Mouse (Mus musculus): ENCODE results near the gene Nin. TPM values are rescaled to one million over a fixed set of nuclear protein-coding genes. Genes with fewer than 3 reads are reported as not detected.

Nin gene
- polyA plus RNA-seq, 1 experiment from 2014 or later: 26.1 TPM

GRCm38 (mm10) chr12:70104199-70104598 lies 9.3 kb downstream of the Nin start:
- H3K4me1 ChIP-seq (ENCODE audit: control insufficient read depth, insufficient read depth, low read length): peaks cover 26% of the 10 kb centered on the region; the same call in 1 of the 2 replicates
- H3K4me3 ChIP-seq (ENCODE audit: low read depth, low read length): no peak overlapping the region
- no peak overlapping the region for H3K4me2 ChIP-seq (replicated peaks; ENCODE audit: low read depth, low read length)
- no peaks in the 10 kb centered on the region; the same call in 1 of the 2 replicates for H3K36me3 ChIP-seq (ENCODE audit: control insufficient read depth, insufficient read depth, low read length)
- no peaks in the 10 kb centered on the region for H3K9me3 ChIP-seq (ENCODE audit: control insufficient read depth, low read depth, low read length)
- no peak for ATAC-seq (ENCODE audit: insufficient number of reproducible peaks, insufficient read depth, low FRiP score, low read depth)
- H3K9ac ChIP-seq (replicated peaks; ENCODE audit: low read depth, low read length): no peak overlapping the region
- no peak overlapping the region for H3K27ac ChIP-seq (ENCODE audit: low read length)
- no peaks in the 10 kb centered on the region for H3K27me3 ChIP-seq (ENCODE audit: control insufficient read depth, insufficient read depth, low read length)
- 53% methylated on average over 4 of the region's 4 CpGs for WGBS

GRCm38 (mm10) chr12:70103257-70103656 lies 10.3 kb downstream of the Nin start:
- Histone ChIP-seq H3K9me3 (ENCODE audit: control insufficient read depth, low read depth, low read length) (no peaks in the 10 kb centered on the region), H3K4me1 (ENCODE audit: control insufficient read depth, insufficient read depth, low read length) (peaks cover 26% of the 10 kb centered on the region; the same call in 1 of the 2 replicates), H3K9ac (replicated peaks; ENCODE audit: low read depth, low read length) (no peak overlapping the region), H3K36me3 (ENCODE audit: control insufficient read depth, insufficient read depth, low read length) (no peaks in the 10 kb centered on the region; the same call in 1 of the 2 replicates), H3K4me3 (ENCODE audit: low read depth, low read length) (no peak overlapping the region), H3K27ac (ENCODE audit: low read length) (no peak overlapping the region), H3K4me2 (replicated peaks; ENCODE audit: low read depth, low read length) (no peak overlapping the region), H3K27me3 (ENCODE audit: control insufficient read depth, insufficient read depth, low read length) (no peaks in the 10 kb centered on the region)
- 90% methylated on average over 4 of the region's 4 CpGs for WGBS
- ATAC-seq (ENCODE audit: insufficient number of reproducible peaks, insufficient read depth, low FRiP score, low read depth): no peak

GRCm38 (mm10) chr12:70102426-70102825 lies 11.1 kb downstream of the Nin start:
- WGBS: 83% methylated on average over 9 of the region's 9 CpGs
- Histone ChIP-seq H3K27ac (ENCODE audit: low read length) (no peak overlapping the region), H3K4me3 (ENCODE audit: low read depth, low read length) (no peak overlapping the region), H3K9me3 (ENCODE audit: control insufficient read depth, low read depth, low read length) (no peaks in the 10 kb centered on the region), H3K4me1 (ENCODE audit: control insufficient read depth, insufficient read depth, low read length) (peaks cover 23% of the 10 kb centered on the region; the same call in 1 of the 2 replicates), H3K36me3 (ENCODE audit: control insufficient read depth, insufficient read depth, low read length) (no peaks in the 10 kb centered on the region; the same call in 1 of the 2 replicates), H3K9ac (replicated peaks; ENCODE audit: low read depth, low read length) (no peak overlapping the region), H3K4me2 (replicated peaks; ENCODE audit: low read depth, low read length) (no peak overlapping the region), H3K27me3 (ENCODE audit: control insufficient read depth, insufficient read depth, low read length) (no peaks in the 10 kb centered on the region)
- ATAC-seq (ENCODE audit: insufficient number of reproducible peaks, insufficient read depth, low FRiP score, low read depth): no peak

- no peak overlapping the region for H3K4me2 ChIP-seq (replicated peaks; ENCODE audit: low read depth, low read length)
- H3K27me3 ChIP-seq (ENCODE audit: control insufficient read depth, insufficient read depth, low read length): no peaks in the 10 kb centered on the region
- peaks cover 20% of the 10 kb centered on the region; the same call in 1 of the 2 replicates for H3K4me1 ChIP-seq (ENCODE audit: control insufficient read depth, insufficient read depth, low read length)
- no peak overlapping the region for H3K4me3 ChIP-seq (ENCODE audit: low read depth, low read length)
- no peak overlapping the region for H3K9ac ChIP-seq (replicated peaks; ENCODE audit: low read depth, low read length)
- H3K36me3 ChIP-seq (ENCODE audit: control insufficient read depth, insufficient read depth, low read length): no peaks in the 10 kb centered on the region; the same call in 1 of the 2 replicates
- no peaks in the 10 kb centered on the region for H3K9me3 ChIP-seq (ENCODE audit: control insufficient read depth, low read depth, low read length)
- WGBS: 78% methylated on average over 5 of the region's 5 CpGs
- no peak overlapping the region for H3K27ac ChIP-seq (ENCODE audit: low read length)
- ATAC-seq (ENCODE audit: insufficient number of reproducible peaks, insufficient read depth, low FRiP score, low read depth): no peak
Measured at GRCm38 (mm10) chr12:70101823-70102222, 11.7 kb downstream of the Nin start.

- Histone ChIP-seq H3K9ac (replicated peaks; ENCODE audit: low read depth, low read length) (no peak overlapping the region), H3K4me3 (ENCODE audit: low read depth, low read length) (no peak overlapping the region), H3K27me3 (ENCODE audit: control insufficient read depth, insufficient read depth, low read length) (no peaks in the 10 kb centered on the region), H3K9me3 (ENCODE audit: control insufficient read depth, low read depth, low read length) (no peaks in the 10 kb centered on the region), H3K36me3 (ENCODE audit: control insufficient read depth, insufficient read depth, low read length) (no peaks in the 10 kb centered on the region; the same call in 1 of the 2 replicates), H3K27ac (ENCODE audit: low read length) (no peak overlapping the region), H3K4me1 (ENCODE audit: control insufficient read depth, insufficient read depth, low read length) (0 out of 2 replicates have a peak, but pooled peaks cover 3% of the 10 kb centered on the region), H3K4me2 (replicated peaks; ENCODE audit: low read depth, low read length) (no peak overlapping the region)
- no peak for ATAC-seq (ENCODE audit: insufficient number of reproducible peaks, insufficient read depth, low FRiP score, low read depth)
- WGBS: 89% methylated on average over 7 of the region's 7 CpGs
Measured at GRCm38 (mm10) chr12:70097901-70098300, 15.6 kb downstream of the Nin start.

- Histone ChIP-seq H3K27ac (ENCODE audit: low read length) (no peak overlapping the region), H3K4me1 (ENCODE audit: control insufficient read depth, insufficient read depth, low read length) (0 out of 2 replicates have a peak, but pooled peaks cover 3% of the 10 kb centered on the region), H3K4me3 (ENCODE audit: low read depth, low read length) (no peak overlapping the region), H3K9me3 (ENCODE audit: control insufficient read depth, low read depth, low read length) (no peaks in the 10 kb centered on the region), H3K4me2 (replicated peaks; ENCODE audit: low read depth, low read length) (no peak overlapping the region), H3K36me3 (ENCODE audit: control insufficient read depth, insufficient read depth, low read length) (no peaks in the 10 kb centered on the region; the same call in 1 of the 2 replicates), H3K9ac (replicated peaks; ENCODE audit: low read depth, low read length) (no peak overlapping the region), H3K27me3 (ENCODE audit: control insufficient read depth, insufficient read depth, low read length) (no peaks in the 10 kb centered on the region)
- WGBS: 86% methylated on average over 3 of the region's 3 CpGs
- no peak for ATAC-seq (ENCODE audit: insufficient number of reproducible peaks, insufficient read depth, low FRiP score, low read depth)
Measured at GRCm38 (mm10) chr12:70097316-70097715, 16.2 kb downstream of the Nin start.

GRCm38 (mm10) chr12:70093266-70093893 lies 20.1 kb downstream of the Nin start:
- 68% methylated on average over 6 of the region's 6 CpGs for WGBS
- Histone ChIP-seq H3K9ac (replicated peaks; ENCODE audit: low read depth, low read length) (no peak overlapping the region), H3K27ac (ENCODE audit: low read length) (no peak overlapping the region), H3K4me3 (ENCODE audit: low read depth, low read length) (no peak overlapping the region), H3K4me1 (ENCODE audit: control insufficient read depth, insufficient read depth, low read length) (no peaks in the 10 kb centered on the region), H3K27me3 (ENCODE audit: control insufficient read depth, insufficient read depth, low read length) (no peaks in the 10 kb centered on the region), H3K4me2 (replicated peaks; ENCODE audit: low read depth, low read length) (no peak overlapping the region), H3K36me3 (ENCODE audit: control insufficient read depth, insufficient read depth, low read length) (no peaks in the 10 kb centered on the region), H3K9me3 (ENCODE audit: control insufficient read depth, low read depth, low read length) (no peaks in the 10 kb centered on the region)
- ATAC-seq (ENCODE audit: insufficient number of reproducible peaks, insufficient read depth, low FRiP score, low read depth): no peak

GRCm38 (mm10) chr12:70088297-70088696 lies 25.2 kb downstream of the Nin start:
- no peak overlapping the region for H3K4me3 ChIP-seq (ENCODE audit: low read depth, low read length)
- WGBS: 81% methylated on average over 4 of the region's 4 CpGs
- no peak for ATAC-seq (ENCODE audit: insufficient number of reproducible peaks, insufficient read depth, low FRiP score, low read depth)
- H3K4me1 ChIP-seq (ENCODE audit: control insufficient read depth, insufficient read depth, low read length): no peaks in the 10 kb centered on the region
- H3K27me3 ChIP-seq (ENCODE audit: control insufficient read depth, insufficient read depth, low read length): no peaks in the 10 kb centered on the region
- no peak overlapping the region for H3K4me2 ChIP-seq (replicated peaks; ENCODE audit: low read depth, low read length)
- no peak overlapping the region for H3K9ac ChIP-seq (replicated peaks; ENCODE audit: low read depth, low read length)
- no peaks in the 10 kb centered on the region for H3K9me3 ChIP-seq (ENCODE audit: control insufficient read depth, low read depth, low read length)
- no peaks in the 10 kb centered on the region for H3K36me3 ChIP-seq (ENCODE audit: control insufficient read depth, insufficient read depth, low read length)
- no peak overlapping the region for H3K27ac ChIP-seq (ENCODE audit: low read length)

- no peak overlapping the region for H3K4me2 ChIP-seq (replicated peaks; ENCODE audit: low read depth, low read length)
- no peaks in the 10 kb centered on the region for H3K9me3 ChIP-seq (ENCODE audit: control insufficient read depth, low read depth, low read length)
- no peak overlapping the region for H3K4me3 ChIP-seq (ENCODE audit: low read depth, low read length)
- no peak overlapping the region for H3K9ac ChIP-seq (replicated peaks; ENCODE audit: low read depth, low read length)
- no peak overlapping the region for H3K27ac ChIP-seq (ENCODE audit: low read length)
- no peaks in the 10 kb centered on the region for H3K27me3 ChIP-seq (ENCODE audit: control insufficient read depth, insufficient read depth, low read length)
- no peaks in the 10 kb centered on the region for H3K4me1 ChIP-seq (ENCODE audit: control insufficient read depth, insufficient read depth, low read length)
- ATAC-seq (ENCODE audit: insufficient number of reproducible peaks, insufficient read depth, low FRiP score, low read depth): no peak
- 73% methylated on average over 3 of the region's 3 CpGs for WGBS
- H3K36me3 ChIP-seq (ENCODE audit: control insufficient read depth, insufficient read depth, low read length): no peaks in the 10 kb centered on the region
Measured at GRCm38 (mm10) chr12:70085351-70085750, 28.2 kb downstream of the Nin start.
